Mouse (Mus musculus) bone marrow macrophage, adult 2 months (primary cell): ENCODE results near the gene Sytl2.

Experiments
- CTCF ChIP-seq: IDR thresholded peaks from 2 replicates; pipeline ENCODE4 v1.5.1; 2012; ENCODE audit warnings: low read depth, mild to moderate bottlenecking, low read length, moderate library complexity
- POLR2A ChIP-seq: IDR thresholded peaks from 2 replicates; pipeline ENCODE4 v1.6.1; 2012; ENCODE audit warnings: mild to moderate bottlenecking, low read depth, low read length, borderline replicate concordance

- TF ChIP-seq CTCF, result no peak
- no peak for TF ChIP-seq POLR2A
Observed at GRCm38 (mm10) chr7:90302647-90303552, 848 bp downstream of the Sytl2 start.
